Mouse (Mus musculus): Measurements from ENCODE around the gene Mllt1. TPM values are rescaled to one million over a fixed set of nuclear protein-coding genes. Genes with fewer than 3 reads are reported as not detected.

Gene Mllt1
- polyA plus RNA-seq, 1 experiment from 2014 or later: 25.8 TPM

DNA sequence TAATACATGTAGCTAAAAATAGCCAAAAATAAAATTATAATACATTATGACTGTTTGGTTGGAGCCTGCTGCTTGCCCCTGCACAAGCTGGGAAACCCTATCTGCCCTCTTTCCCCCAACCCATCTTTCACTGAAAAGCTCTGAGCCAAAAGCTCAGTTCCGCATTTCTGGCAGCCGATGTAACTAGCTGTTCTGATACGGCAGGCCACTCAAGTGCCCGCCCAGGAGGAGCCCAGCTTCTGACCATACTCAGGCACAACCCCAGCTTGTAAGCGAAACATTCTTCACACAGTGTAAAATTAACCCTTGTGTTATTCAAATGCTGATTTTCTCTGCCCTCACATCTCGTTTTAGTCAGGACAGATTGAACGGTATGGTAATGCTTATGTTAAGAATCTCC, 76.3 kb downstream of the Mllt1 start:
- ATAC-seq (replicated peaks; ENCODE audit: insufficient number of reproducible peaks, insufficient read depth, low FRiP score, low read depth): peak; percentile 79

DNA sequence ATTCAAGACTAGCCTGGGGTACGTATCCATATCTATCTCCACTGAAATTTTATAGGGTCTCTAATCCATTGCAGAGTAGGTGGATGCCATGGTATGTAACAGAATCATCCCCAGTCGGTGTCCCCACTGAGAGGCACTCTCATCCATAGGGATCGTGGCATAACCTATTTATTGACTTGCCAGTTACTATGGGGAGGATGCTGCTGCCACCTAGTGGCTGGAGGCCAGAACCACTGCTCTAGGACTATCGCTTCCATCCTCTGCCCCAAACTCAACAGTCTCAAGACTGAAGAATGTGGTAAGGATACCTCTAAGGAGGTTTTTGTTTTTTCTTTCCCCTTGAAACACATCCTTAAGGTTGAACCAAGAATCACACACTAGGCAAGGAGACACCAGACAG, 77.0 kb downstream of the Mllt1 start:
- H3K9ac ChIP-seq: no peak overlapping the region
- H3K4me2 ChIP-seq: no peak overlapping the region
- H3K4me1 ChIP-seq (replicated peaks): peaks cover 14% of the 10 kb centered on the region
- 45% methylated on average over 4 of the region's 4 CpGs for WGBS
- H3K9me3 ChIP-seq (replicated peaks): no peaks in the 10 kb centered on the region
- no peak overlapping the region for H3K4me3 ChIP-seq
- peak overlapping the region; percentile 77 for H3K27ac ChIP-seq
- no peaks in the 10 kb centered on the region for H3K27me3 ChIP-seq
- H3K36me3 ChIP-seq: no peaks in the 10 kb centered on the region
- no peak for ATAC-seq (replicated peaks; ENCODE audit: insufficient number of reproducible peaks, insufficient read depth, low FRiP score, low read depth)

More for the DNA sequence above, 76.3 kb downstream of the Mllt1 start:
- peak overlapping the region; percentile 11; the same call in 1 of the 2 replicates for H3K4me2 ChIP-seq
- WGBS: 24% methylated on average over 7 of the region's 7 CpGs
- no peaks in the 10 kb centered on the region for H3K9me3 ChIP-seq (replicated peaks)
- H3K4me3 ChIP-seq: no peak overlapping the region
- H3K27me3 ChIP-seq: no peaks in the 10 kb centered on the region
- no peak overlapping the region for H3K9ac ChIP-seq
- peaks cover 14% of the 10 kb centered on the region for H3K4me1 ChIP-seq (replicated peaks)
- no peaks in the 10 kb centered on the region for H3K36me3 ChIP-seq
- H3K27ac ChIP-seq: peak overlapping the region; percentile 77

DNA sequence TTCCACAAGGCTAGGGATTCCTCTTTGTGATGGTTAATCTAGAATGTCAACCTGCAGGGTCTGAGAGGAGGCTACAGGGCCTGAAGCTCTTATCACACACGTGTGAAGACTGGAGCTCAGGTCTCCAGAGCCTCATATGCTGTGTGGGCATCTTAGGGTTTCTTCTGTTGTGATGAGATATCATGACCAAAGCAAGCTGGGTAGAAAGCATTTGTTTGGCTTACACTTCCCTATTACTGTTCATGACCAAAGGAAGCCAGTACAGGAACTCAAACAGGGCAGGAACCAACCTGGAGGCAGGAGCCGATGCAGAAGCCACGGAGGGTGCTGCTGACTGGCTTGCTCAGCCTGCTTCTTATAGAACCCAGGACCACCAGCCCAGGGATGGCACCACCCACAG, 79.8 kb downstream of the Mllt1 start:
- 65% methylated on average over 3 of the region's 3 CpGs for WGBS
- H3K9me3 ChIP-seq (replicated peaks): no peaks in the 10 kb centered on the region
- H3K27me3 ChIP-seq: no peaks in the 10 kb centered on the region
- no peak overlapping the region for H3K4me3 ChIP-seq
- H3K4me1 ChIP-seq (replicated peaks): peaks cover 14% of the 10 kb centered on the region
- H3K4me2 ChIP-seq: no peak overlapping the region
- H3K36me3 ChIP-seq: no peaks in the 10 kb centered on the region
- no peak overlapping the region for H3K9ac ChIP-seq
- no peak overlapping the region for H3K27ac ChIP-seq
- ATAC-seq (replicated peaks; ENCODE audit: insufficient number of reproducible peaks, insufficient read depth, low FRiP score, low read depth): no peak

DNA sequence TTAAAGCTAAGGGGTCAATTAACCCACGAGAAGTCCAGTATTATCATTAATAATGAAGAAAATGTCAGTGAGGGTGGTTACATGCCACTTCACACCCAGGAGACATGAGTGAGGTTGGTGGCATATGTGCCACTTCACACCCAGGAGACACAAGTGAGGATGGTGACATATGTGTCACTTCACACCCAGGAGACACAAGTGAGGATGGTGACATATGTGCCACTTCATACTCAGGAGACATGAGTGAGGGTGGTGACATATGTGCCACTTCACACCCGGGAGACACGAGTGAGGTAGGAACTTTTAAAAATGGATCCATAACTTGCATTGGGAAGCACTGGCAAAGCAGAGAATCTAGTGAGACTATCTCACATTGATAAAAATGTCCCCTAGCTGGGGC, 84.0 kb downstream of the Mllt1 start:
- Histone ChIP-seq H3K4me3 (no peak overlapping the region), H3K4me2 (no peak overlapping the region), H3K4me1 (replicated peaks) (no peaks in the 10 kb centered on the region), H3K36me3 (no peaks in the 10 kb centered on the region), H3K27ac (no peak overlapping the region), H3K27me3 (no peaks in the 10 kb centered on the region), H3K9me3 (replicated peaks) (no peaks in the 10 kb centered on the region), H3K9ac (no peak overlapping the region)
- WGBS: 49% methylated on average over 3 of the region's 3 CpGs
- ATAC-seq (replicated peaks; ENCODE audit: insufficient number of reproducible peaks, insufficient read depth, low FRiP score, low read depth): no peak

DNA sequence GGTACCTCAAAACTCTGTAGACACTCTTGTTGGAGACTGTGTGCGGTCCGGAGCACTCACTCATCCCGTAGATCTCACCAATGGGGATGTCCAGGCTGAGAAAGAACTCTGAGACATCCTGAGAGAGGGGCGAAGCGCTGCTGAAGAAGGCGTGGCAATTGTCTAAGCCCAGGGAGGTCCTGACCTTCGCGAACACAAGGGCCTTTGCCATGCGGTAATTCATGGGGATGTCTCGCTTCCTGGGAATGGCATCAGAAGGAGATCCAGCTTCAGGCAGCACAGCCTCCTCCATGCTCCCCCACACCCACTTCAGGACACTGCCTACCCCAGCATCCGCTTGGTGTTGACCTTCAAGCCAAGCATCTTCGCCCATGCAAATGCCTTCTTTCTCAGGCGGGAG, 85.5 kb downstream of the Mllt1 start:
- Histone ChIP-seq H3K36me3 (no peaks in the 10 kb centered on the region), H3K4me1 (replicated peaks) (no peaks in the 10 kb centered on the region), H3K9ac (no peak overlapping the region), H3K27me3 (no peaks in the 10 kb centered on the region), H3K4me3 (no peak overlapping the region), H3K9me3 (replicated peaks) (no peaks in the 10 kb centered on the region), H3K27ac (no peak overlapping the region), H3K4me2 (no peak overlapping the region)
- no peak for ATAC-seq (replicated peaks; ENCODE audit: insufficient number of reproducible peaks, insufficient read depth, low FRiP score, low read depth)
- 78% methylated on average over 13 of the region's 13 CpGs for WGBS

GRCm38 (mm10) chr17:56848785-56849184, 86.4 kb downstream of the Mllt1 start:
- no peak for ATAC-seq (replicated peaks; ENCODE audit: insufficient number of reproducible peaks, insufficient read depth, low FRiP score, low read depth)

DNA sequence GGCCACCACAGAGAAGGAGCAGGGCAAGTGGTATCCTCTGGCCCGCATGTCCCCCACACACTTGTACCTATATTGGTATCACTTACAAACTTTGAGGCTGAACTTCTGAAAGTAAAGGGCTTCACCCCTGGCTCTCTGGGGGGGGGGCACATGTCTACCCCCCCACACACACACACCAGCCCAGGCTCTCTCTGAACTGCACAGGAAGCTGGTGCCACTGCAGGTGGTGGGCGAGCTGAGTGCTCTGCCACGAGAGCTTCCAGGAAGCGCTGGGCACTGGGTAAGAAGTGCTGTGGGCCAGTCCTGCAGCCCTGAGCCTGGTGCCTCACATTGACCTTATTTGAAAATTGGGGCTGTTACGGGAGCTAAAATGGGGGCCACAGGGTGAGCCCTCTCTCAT, 91.5 kb downstream of the Mllt1 start:
- Histone ChIP-seq H3K27ac (no peak overlapping the region), H3K9ac (no peak overlapping the region), H3K4me2 (no peak overlapping the region), H3K4me1 (replicated peaks) (no peaks in the 10 kb centered on the region), H3K27me3 (no peaks in the 10 kb centered on the region), H3K9me3 (replicated peaks) (no peaks in the 10 kb centered on the region), H3K36me3 (no peaks in the 10 kb centered on the region), H3K4me3 (no peak overlapping the region)
- no peak for ATAC-seq (replicated peaks; ENCODE audit: insufficient number of reproducible peaks, insufficient read depth, low FRiP score, low read depth)
- WGBS: 81% methylated on average over 5 of the region's 5 CpGs

More at GRCm38 (mm10) chr17:56848785-56849184, 86.4 kb downstream of the Mllt1 start:
- Histone ChIP-seq H3K4me3 (no peak overlapping the region), H3K36me3 (no peaks in the 10 kb centered on the region), H3K27ac (no peak overlapping the region), H3K9me3 (replicated peaks) (no peaks in the 10 kb centered on the region), H3K27me3 (no peaks in the 10 kb centered on the region), H3K9ac (no peak overlapping the region), H3K4me2 (no peak overlapping the region), H3K4me1 (replicated peaks) (no peaks in the 10 kb centered on the region)
- WGBS: 79% methylated on average over 5 of the region's 5 CpGs

Other genes starting within 250 kb of the Mllt1 start
- gene Ndufa11, start 217.6 kb downstream of the Mllt1 start, polyA plus RNA-seq (2015; fragmentation: Nextera tagmentation; extraction: Ambion mirVana): 912 and 1,025 TPM in 2 replicates
- gene Vmac, start 217.4 kb downstream of the Mllt1 start, polyA plus RNA-seq (2015; fragmentation: Nextera tagmentation; extraction: Ambion mirVana): 11.6 and 16.5 TPM in 2 replicates
- gene Nrtn, start 177.9 kb downstream of the Mllt1 start, polyA plus RNA-seq (2015; fragmentation: Nextera tagmentation; extraction: Ambion mirVana): 19.8 and 25.7 TPM in 2 replicates
- gene Dus3l, start 170.7 kb downstream of the Mllt1 start, polyA plus RNA-seq (2015; fragmentation: Nextera tagmentation; extraction: Ambion mirVana): 28.3 and 37.6 TPM in 2 replicates
- gene Prr22, start 165.2 kb downstream of the Mllt1 start, polyA plus RNA-seq (2015; fragmentation: Nextera tagmentation; extraction: Ambion mirVana): 0.92 and 1.1 TPM in 2 replicates
- gene Rfx2, start 104.4 kb downstream of the Mllt1 start, polyA plus RNA-seq (2015; fragmentation: Nextera tagmentation; extraction: Ambion mirVana): 4.8 and 6.3 TPM in 2 replicates
- not detected in 2 replicates for gene Acsbg2, start 61.0 kb downstream of the Mllt1 start, polyA plus RNA-seq (2015; fragmentation: Nextera tagmentation; extraction: Ambion mirVana)
- gene 1700061G19Rik, start 59.9 kb downstream of the Mllt1 start, polyA plus RNA-seq (2015; fragmentation: Nextera tagmentation; extraction: Ambion mirVana): 0.30 and 0.43 TPM in 2 replicates
- gene Acer1, start 46.7 kb upstream of the Mllt1 start, polyA plus RNA-seq (2015; fragmentation: Nextera tagmentation; extraction: Ambion mirVana): 0.08 TPM in 1 of 2 replicates, not detected in the other
- 103 and 114 TPM in 2 replicates for gene Clpp, start 54.9 kb upstream of the Mllt1 start, polyA plus RNA-seq (2015; fragmentation: Nextera tagmentation; extraction: Ambion mirVana)
- 52.1 and 52.4 TPM in 2 replicates for gene Alkbh7, start 61.9 kb upstream of the Mllt1 start, polyA plus RNA-seq (2015; fragmentation: Nextera tagmentation; extraction: Ambion mirVana)
- gene Pspn, start 64.6 kb upstream of the Mllt1 start, polyA plus RNA-seq (2015; fragmentation: Nextera tagmentation; extraction: Ambion mirVana): 0.33 TPM in 1 of 2 replicates, not detected in the other
- 33.7 and 41.1 TPM in 2 replicates for gene Gtf2f1, start 75.9 kb upstream of the Mllt1 start, polyA plus RNA-seq (2015; fragmentation: Nextera tagmentation; extraction: Ambion mirVana)
- 0.23 and 0.48 TPM in 2 replicates for gene Gm17949, start 76.1 kb upstream of the Mllt1 start, polyA plus RNA-seq (2015; fragmentation: Nextera tagmentation; extraction: Ambion mirVana)
- 23.3 and 29.3 TPM in 2 replicates for gene Khsrp, start 96.1 kb upstream of the Mllt1 start, polyA plus RNA-seq (2015; fragmentation: Nextera tagmentation; extraction: Ambion mirVana)
- not detected in 2 replicates for gene Slc25a41, start 106.2 kb upstream of the Mllt1 start, polyA plus RNA-seq (2015; fragmentation: Nextera tagmentation; extraction: Ambion mirVana)
- 0.92 and 2.5 TPM in 2 replicates for gene Crb3, start 123.7 kb upstream of the Mllt1 start, polyA plus RNA-seq (2015; fragmentation: Nextera tagmentation; extraction: Ambion mirVana)
- 14.7 and 18.3 TPM in 2 replicates for gene Slc25a23, start 124.4 kb upstream of the Mllt1 start, polyA plus RNA-seq (2015; fragmentation: Nextera tagmentation; extraction: Ambion mirVana)
- gene Dennd1c, start 143.1 kb upstream of the Mllt1 start, polyA plus RNA-seq (2015; fragmentation: Nextera tagmentation; extraction: Ambion mirVana): 0.64 and 3.7 TPM in 2 replicates
- 5.6 and 12.8 TPM in 2 replicates for gene Tubb4a, start 152.4 kb upstream of the Mllt1 start, polyA plus RNA-seq (2015; fragmentation: Nextera tagmentation; extraction: Ambion mirVana)
- gene Tnfsf9, start 169.9 kb upstream of the Mllt1 start, polyA plus RNA-seq (2015; fragmentation: Nextera tagmentation; extraction: Ambion mirVana): 2.6 and 3.0 TPM in 2 replicates
- gene Cd70, start 214.4 kb upstream of the Mllt1 start, polyA plus RNA-seq (2015; fragmentation: Nextera tagmentation; extraction: Ambion mirVana): not detected in 2 replicates